Mouse (Mus musculus) ES-Bruce4 (cell line): ENCODE results near the gene Atp8b3.

Source experiments
- CTCF ChIP-seq: IDR thresholded peaks from one replicate; pipeline ENCODE4 v1.8.1; 2011; ENCODE audit warnings: low read depth, low read length
- EP300 ChIP-seq: IDR thresholded peaks from 2 replicates; pipeline ENCODE4 v1.6.1; 2011; ENCODE audit warnings: low read depth, low read length; ENCODE audit not compliant: insufficient read depth

DNA sequence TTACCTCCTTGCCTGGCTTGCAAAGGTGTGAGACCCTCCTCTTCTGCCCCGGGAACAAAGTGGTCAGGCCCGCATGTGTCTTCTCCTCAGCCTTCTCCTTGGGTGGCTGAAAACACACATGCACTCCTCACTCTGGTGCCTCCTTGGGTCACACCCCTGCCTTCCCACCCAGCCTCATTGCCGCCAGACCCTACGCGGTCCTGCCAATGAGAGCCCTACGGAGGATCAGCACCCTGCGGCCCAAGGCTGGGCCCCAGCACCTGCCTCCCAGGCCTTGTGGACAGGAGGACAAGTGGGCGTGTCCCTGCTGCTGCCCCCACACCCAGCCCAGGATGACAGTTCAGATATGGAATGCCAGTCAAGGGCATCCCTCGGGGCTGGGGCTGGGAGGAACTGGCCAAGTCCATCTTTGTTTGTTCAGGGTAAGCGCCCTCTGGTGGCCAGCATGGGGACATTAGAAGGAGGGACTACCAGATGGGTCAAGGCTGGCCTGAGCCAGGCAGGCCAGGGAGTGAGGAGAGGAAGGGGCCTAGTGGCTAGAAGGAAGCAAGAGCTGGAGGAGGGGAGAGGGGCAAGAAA, 9.6 kb upstream of the Atp8b3 start:
- TF ChIP-seq CTCF (peak; percentile 73), EP300 (no peak)
